Mouse (Mus musculus) kidney, embryonic 16.5 days (tissue): ENCODE data around the gene Padi4. TPM values are rescaled to one million over a fixed set of nuclear protein-coding genes. Genes with fewer than 3 reads are reported as not detected.

Experiments used
- ATAC-seq: fragments of 200-750 bp; cut with Nextera tagmentation; 2 replicates; pipeline ENCODE4 v1.8.0; 2017; ENCODE audit warnings: moderate TSS enrichment; ENCODE audit not compliant: low FRiP score, low TSS enrichment
- H3K27ac ChIP-seq: fragments of 300-500 bp; sonication (generic); 2 replicates; pipeline ENCODE4 v1.5.1; 2014; ENCODE audit warnings: low read length
- H3K27me3 ChIP-seq: fragments of 300-500 bp; sonication (generic); 2 replicates; pipeline ENCODE4 v1.6.1; 2014; ENCODE audit warnings: low read length, control low read depth, mixed read lengths; ENCODE audit not compliant: insufficient read depth
- H3K36me3 ChIP-seq: fragments of 300-500 bp; sonication (generic); 2 replicates; pipeline ENCODE4 v1.6.1; 2014; ENCODE audit warnings: low read length, control low read depth, mixed read lengths; ENCODE audit not compliant: insufficient read depth
- H3K4me1 ChIP-seq: fragments of 300-500 bp; sonication (generic); 2 replicates; pipeline ENCODE4 v1.6.1; 2014; ENCODE audit warnings: low read length, control low read depth, mixed read lengths; ENCODE audit not compliant: insufficient read depth
- H3K4me2 ChIP-seq: fragments of 300-500 bp; sonication (generic); replicated peaks from 2 replicates; pipeline ENCODE4 v1.6.1; 2014; ENCODE audit warnings: low read depth, low read length
- H3K4me3 ChIP-seq: fragments of 300-500 bp; sonication (generic); 2 replicates; pipeline ENCODE4 v1.5.1; 2014; ENCODE audit warnings: mild to moderate bottlenecking, low read length
- H3K9ac ChIP-seq: fragments of 300-500 bp; sonication (generic); replicated peaks from 2 replicates; pipeline ENCODE4 v1.6.1; 2014; ENCODE audit warnings: low read length
- H3K9me3 ChIP-seq: fragments of 300-500 bp; sonication (generic); 2 replicates; pipeline ENCODE4 v1.6.1; 2016; ENCODE audit warnings: low read length, control low read depth
- WGBS: fragments of 180-500 bp; shearing (Covaris S2); extraction: QIAGEN DNeasy Blood & Tissue Kit; methylation state at CpG from one replicate; pipeline ENCODE4 v1.1.7; 2014; 5-methylcytosine and 5-hydroxymethylcytosine counted together
- microRNA-seq: library from miRNA; unstranded; fragments of <30 nt; microRNA quantifications from one replicate; pipeline ENCODE4, GENCODE M21; 2016
- polyA plus RNA-seq: library from polyadenylated mRNA; unstranded; fragments of >200 nt; fragmentation: Nextera tagmentation; extraction: Ambion mirVana; gene quantifications from 2 replicates; pipeline ENCODE4 v1.2.1, GENCODE M21; 2015

Gene Padi4
- polyA plus RNA-seq, 1 experiment from 2014 or later, result 1.1 TPM

- no peak for ATAC-seq
- peaks cover 47% of the 10 kb centered on the region for H3K4me1 ChIP-seq
- H3K9me3 ChIP-seq, result no peaks in the 10 kb centered on the region
- under 1% methylated on average over 79 of the region's 107 CpGs for WGBS
- H3K27me3 ChIP-seq, result peaks cover 10% of the 10 kb centered on the region; the same call in 1 of the 2 replicates
- H3K9ac ChIP-seq, result peak overlapping the region; percentile 97
- H3K27ac ChIP-seq, result peak overlapping the region; percentile 96
- H3K4me2 ChIP-seq, result peak overlapping the region; percentile 87
- H3K4me3 ChIP-seq, result peak overlapping the region; percentile 91
- H3K36me3 ChIP-seq, result peaks cover 9% of the 10 kb centered on the region; the same call in 1 of the 2 replicates
Measured at GRCm38 (mm10) chr4:140701716-140702561, 72.1 kb downstream of the Padi4 start.

DNA sequence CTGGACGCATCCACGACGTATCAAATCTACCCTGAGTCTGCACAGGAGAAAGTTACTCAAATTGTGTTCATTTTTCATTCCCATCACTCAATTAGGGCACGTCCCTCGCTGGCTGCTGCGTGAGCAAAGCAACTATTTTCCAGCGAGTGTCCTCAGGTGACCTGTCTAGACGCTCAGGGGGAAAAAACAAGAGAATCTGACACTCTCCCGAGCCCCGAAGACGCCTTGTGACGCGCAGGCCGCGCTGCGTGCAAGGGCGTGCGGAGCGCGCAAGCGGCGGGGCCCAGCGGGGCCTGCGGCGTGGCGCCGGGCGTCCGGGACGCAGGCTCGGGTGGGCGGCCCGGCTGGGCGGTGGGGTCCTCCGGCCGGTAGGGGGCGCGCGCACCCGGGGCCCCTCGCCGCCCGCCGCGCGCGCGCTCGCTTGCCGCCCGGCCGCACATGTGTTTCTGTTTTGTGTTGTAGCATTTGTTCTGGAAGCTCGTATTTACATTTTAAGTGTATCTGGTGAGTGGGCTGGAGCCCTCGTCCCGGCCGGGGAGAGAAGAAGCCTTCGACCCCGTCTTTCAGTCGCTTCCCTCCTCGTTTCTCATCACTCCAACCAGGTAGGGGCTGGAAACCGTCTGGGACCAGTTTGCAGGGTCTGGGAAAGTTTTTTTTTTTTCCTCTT, 72.9 kb downstream of the Padi4 start:
- Histone ChIP-seq H3K9ac (peak overlapping the region; percentile 97), H3K4me1 (peaks cover 45% of the 10 kb centered on the region), H3K4me3 (peak overlapping the region; percentile 91), H3K27ac (peak overlapping the region; percentile 96), H3K36me3 (peaks cover 7% of the 10 kb centered on the region; the same call in 1 of the 2 replicates), H3K27me3 (peaks cover 10% of the 10 kb centered on the region; the same call in 1 of the 2 replicates), H3K4me2 (peak overlapping the region; percentile 87), H3K9me3 (no peaks in the 10 kb centered on the region)
- peak; percentile 73; the same call in 1 of the 2 replicates for ATAC-seq
- under 1% methylated on average over 61 of the region's 61 CpGs for WGBS

- Histone ChIP-seq H3K9ac (peak within 1 kb of the TSS; percentile 97), H3K4me3 (peak within 1 kb of the TSS; percentile 91), H3K27ac (peak within 1 kb of the TSS; percentile 96), H3K27me3 (peaks cover 10% of the 10 kb centered on the region; the same call in 1 of the 2 replicates), H3K4me1 (peaks cover 42% of the 10 kb centered on the region), H3K9me3 (no peaks in the 10 kb centered on the region), H3K4me2 (peak within 1 kb of the TSS; percentile 87), H3K36me3 (no peaks in the 10 kb centered on the region)
- 6% methylated on average over 20 of the region's 20 CpGs for whole genome bisulfite sequencing
- no peak for ATAC-seq
Measured at GRCm38 (mm10) chr4:140700269-140701018, 73.6 kb downstream of the Padi4 start, which contains the start of gene Rcc2. Rcc2 (plus strand) TSS chr4:140700541.

DNA sequence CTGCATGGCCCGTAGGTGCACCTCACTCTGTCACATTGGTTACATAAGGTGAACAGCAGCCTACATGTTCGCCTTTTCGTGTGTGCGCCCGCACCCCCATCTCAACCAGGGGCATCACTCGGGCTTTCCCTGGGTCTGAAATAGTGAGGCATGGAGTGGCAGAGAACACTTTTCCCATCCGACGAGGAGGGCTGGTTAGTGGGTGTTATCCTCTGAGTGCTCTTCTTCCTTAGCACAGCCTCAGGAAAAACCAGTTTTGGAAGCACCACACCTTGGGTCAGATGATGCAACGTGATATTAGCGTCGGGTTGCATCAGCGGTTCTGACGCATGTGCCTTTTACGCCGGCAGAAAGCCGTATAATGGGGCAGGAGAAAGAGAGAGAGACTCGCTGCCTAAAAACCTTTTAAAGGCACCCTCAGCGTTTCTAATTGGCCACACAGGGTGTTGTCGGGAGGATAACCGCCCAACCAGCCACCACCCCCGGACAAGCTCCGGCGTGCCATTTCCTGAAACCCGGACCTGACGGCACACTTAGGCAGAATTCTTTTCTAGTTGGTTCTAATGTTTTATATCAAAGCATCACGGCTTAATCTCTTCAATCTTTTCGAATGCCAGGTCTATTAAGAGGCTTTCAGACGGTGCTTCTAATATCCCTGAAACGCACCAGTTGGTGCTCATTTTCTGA, 74.5 kb downstream of the Padi4 start:
- Histone ChIP-seq H3K27ac (no peak overlapping the region), H3K4me1 (peaks cover 36% of the 10 kb centered on the region), H3K27me3 (peaks cover 10% of the 10 kb centered on the region; the same call in 1 of the 2 replicates), H3K9ac (peak overlapping the region; percentile 97), H3K4me2 (peak overlapping the region; percentile 87), H3K4me3 (peak overlapping the region; percentile 91), H3K9me3 (no peaks in the 10 kb centered on the region), H3K36me3 (no peaks in the 10 kb centered on the region)
- ATAC-seq, result no peak
- WGBS, result 5% methylated on average over 29 of the region's 29 CpGs

Small RNA genes lying within 50 kb of the gene (microRNA-seq; reads per million reads assigned to microRNA genes)
- not detected for gene Gm25951

Other genes with a start within 250 kb of the Padi4 start
- gene Arhgef10l, start 108.2 kb downstream of the Padi4 start, polyA plus RNA-seq, result 25.4 and 27.7 TPM in 2 replicates
- 19.5 and 21.0 TPM in 2 replicates for gene Rcc2, start 73.7 kb downstream of the Padi4 start, polyA plus RNA-seq
- not detected in 2 replicates for gene Padi6, start 31.6 kb downstream of the Padi4 start, polyA plus RNA-seq
- 0.10 and 0.17 TPM in 2 replicates for gene Padi3, start 36.4 kb upstream of the Padi4 start, polyA plus RNA-seq
- 0.26 and 0.33 TPM in 2 replicates for gene Padi1, start 71.5 kb upstream of the Padi4 start, polyA plus RNA-seq
- gene Padi2, start 132.1 kb upstream of the Padi4 start, polyA plus RNA-seq, result 18.1 and 24.3 TPM in 2 replicates
- gene Sdhb, start 187.0 kb upstream of the Padi4 start, polyA plus RNA-seq, result 520 and 550 TPM in 2 replicates
- gene Atp13a2, start 212.6 kb upstream of the Padi4 start, polyA plus RNA-seq, result 48.9 and 50.7 TPM in 2 replicates
- gene Mfap2, start 236.2 kb upstream of the Padi4 start, polyA plus RNA-seq, result 442 and 470 TPM in 2 replicates